Mouse (Mus musculus) ES-CJ7 (cell line): Measurements from ENCODE around the gene Prok1.

ENCODE experiments used
- DNase-seq: peaks from one replicate; pipeline ENCODE4 v3.0.0; 2011; ENCODE audit warnings: low read depth, low spot score

Gene Prok1

GRCm38 (mm10) chr3:107239607-107240006 lies at the start of gene Prok1:
TSS of gene Prok1 (minus strand) at chr3:107239707.
- no peak for DNase-seq

GRCm38 (mm10) chr3:107287346-107287745 lies 47.8 kb upstream of the Prok1 start:
- DNase-seq = no peak

- DNase-seq = no peak
These were observed 46.6 kb upstream of the Prok1 start for GRCm38 (mm10) chr3:107286123-107286522.

- peak; percentile 87 for DNase-seq
These were observed 39.2 kb upstream of the Prok1 start, which contains the start of gene Lamtor5 for GRCm38 (mm10) chr3:107278479-107279269. TSS of gene Lamtor5 (plus strand) at chr3:107278858.

- no peak for DNase-seq
These were observed 37.1 kb upstream of the Prok1 start for GRCm38 (mm10) chr3:107276626-107277025.

GRCm38 (mm10) chr3:107275996-107276395 lies 36.5 kb upstream of the Prok1 start:
- peak; percentile 62 for DNase-seq

GRCm38 (mm10) chr3:107275351-107275750 lies 35.8 kb upstream of the Prok1 start:
- no peak for DNase-seq

GRCm38 (mm10) chr3:107273820-107274219 lies 34.3 kb upstream of the Prok1 start:
- peak; percentile 62 for DNase-seq

- no peak for DNase-seq
These were observed 32.9 kb upstream of the Prok1 start for GRCm38 (mm10) chr3:107272433-107272832.

GRCm38 (mm10) chr3:107266814-107267345 lies 27.4 kb upstream of the Prok1 start:
- DNase-seq = no peak

- no peak for DNase-seq
These were observed 22.3 kb upstream of the Prok1 start for GRCm38 (mm10) chr3:107261851-107262165.

GRCm38 (mm10) chr3:107260956-107261850 lies 21.7 kb upstream of the Prok1 start:
- DNase-seq = no peak

GRCm38 (mm10) chr3:107257924-107258323 lies 18.4 kb upstream of the Prok1 start:
- no peak for DNase-seq

- DNase-seq = no peak
These were observed 17.2 kb upstream of the Prok1 start for GRCm38 (mm10) chr3:107256724-107257123.

- DNase-seq = no peak
These were observed 16.5 kb upstream of the Prok1 start for GRCm38 (mm10) chr3:107255992-107256391.

GRCm38 (mm10) chr3:107253925-107254324 lies 14.4 kb upstream of the Prok1 start:
- no peak for DNase-seq

- DNase-seq = no peak
These were observed 12.5 kb upstream of the Prok1 start for GRCm38 (mm10) chr3:107252035-107252434.

- no peak for DNase-seq
These were observed 10.8 kb upstream of the Prok1 start for GRCm38 (mm10) chr3:107250320-107250719.

GRCm38 (mm10) chr3:107249042-107249441 lies 9.5 kb upstream of the Prok1 start:
- no peak for DNase-seq

GRCm38 (mm10) chr3:107246876-107247275 lies 7.4 kb upstream of the Prok1 start:
- no peak for DNase-seq

GRCm38 (mm10) chr3:107241389-107242094 lies 2.0 kb upstream of the Prok1 start:
- no peak for DNase-seq
